Mouse (Mus musculus) stomach, postnatal 0 days (tissue): ENCODE data around the gene Mei1.

Source experiments
- CTCF ChIP-seq: IDR thresholded peaks from 2 replicates; pipeline ENCODE4 v1.5.1; 2016; ENCODE audit warnings: antibody characterized with exemption, low read depth, mild to moderate bottlenecking, moderate library complexity
- EP300 ChIP-seq: optimal IDR thresholded peaks from 2 replicates; pipeline ENCODE3; 2016; ENCODE audit warnings: antibody characterized with exemption

GRCm38 (mm10) chr15:82165332-82166239 lies 95.8 kb downstream of the Mei1 start:
- TF ChIP-seq CTCF (peak; percentile 93), EP300 (no peak)
